Mouse (Mus musculus) forebrain, embryonic 15.5 days (tissue): ENCODE data around the gene Ms4a10. TPM values are rescaled to one million over a fixed set of nuclear protein-coding genes. Genes with fewer than 3 reads are reported as not detected.

Source experiments
- polyA plus RNA-seq: library from polyadenylated mRNA; unstranded; fragments of >200 nt; fragmentation: Nextera tagmentation; extraction: Ambion mirVana; gene quantifications from 2 replicates; pipeline ENCODE4 v1.2.1, GENCODE M21; 2015

The Ms4a10 gene
- polyA plus RNA-seq, 1 experiment from 2014 or later, result not detected

Other genes starting within 250 kb of the Ms4a10 start
- gene Cd5, start 235.7 kb downstream of the Ms4a10 start, polyA plus RNA-seq, result 0.22 and 0.26 TPM in 2 replicates
- not detected in 2 replicates for gene Cd6, start 144.6 kb downstream of the Ms4a10 start, polyA plus RNA-seq
- gene Slc15a3, start 134.9 kb downstream of the Ms4a10 start, polyA plus RNA-seq, result 0.39 and 0.42 TPM in 2 replicates
- gene Tmem132a, start 104.7 kb downstream of the Ms4a10 start, polyA plus RNA-seq, result 166 and 173 TPM in 2 replicates
- gene Tmem109, start 92.7 kb downstream of the Ms4a10 start, polyA plus RNA-seq, result 39.9 and 40.2 TPM in 2 replicates
- gene Prpf19, start 79.4 kb downstream of the Ms4a10 start, polyA plus RNA-seq, result 42.2 and 52.4 TPM in 2 replicates
- gene Zp1, start 54.0 kb downstream of the Ms4a10 start, polyA plus RNA-seq, result 0.22 and 0.33 TPM in 2 replicates
- gene Ptgdr2, start 37.5 kb downstream of the Ms4a10 start, polyA plus RNA-seq, result 0.06 and 0.20 TPM in 2 replicates
- gene Ccdc86, start 25.4 kb downstream of the Ms4a10 start, polyA plus RNA-seq, result 19.2 and 19.4 TPM in 2 replicates
- gene Ms4a15, start 18.6 kb upstream of the Ms4a10 start, polyA plus RNA-seq, result 0.25 TPM in 1 of 2 replicates, not detected in the other
- gene Ms4a18, start 43.4 kb upstream of the Ms4a10 start, polyA plus RNA-seq, result not detected in 2 replicates
- gene Ms4a8a, start 106.4 kb upstream of the Ms4a10 start, polyA plus RNA-seq, result not detected in 2 replicates
- not detected in 2 replicates for gene 1700017D01Rik, start 156.2 kb upstream of the Ms4a10 start, polyA plus RNA-seq
- not detected in 2 replicates for gene 1700025F22Rik, start 190.7 kb upstream of the Ms4a10 start, polyA plus RNA-seq
- gene Ms4a13, start 222.1 kb upstream of the Ms4a10 start, polyA plus RNA-seq, result not detected in 2 replicates